Mouse (Mus musculus): ENCODE measurements around the gene Cacna1a. TPM values are rescaled to one million over a fixed set of nuclear protein-coding genes. Genes with fewer than 3 reads are reported as not detected.
"Not testable (repeated sequence)": the region's sequence is repeated elsewhere in the genome, so short reads cannot be mapped to it uniquely, and the experiment has no call there.

The Cacna1a gene
- total and polyA plus RNA-seq, 2 experiments from 2014 or later = 8.6 to 31.1 TPM

DNA sequence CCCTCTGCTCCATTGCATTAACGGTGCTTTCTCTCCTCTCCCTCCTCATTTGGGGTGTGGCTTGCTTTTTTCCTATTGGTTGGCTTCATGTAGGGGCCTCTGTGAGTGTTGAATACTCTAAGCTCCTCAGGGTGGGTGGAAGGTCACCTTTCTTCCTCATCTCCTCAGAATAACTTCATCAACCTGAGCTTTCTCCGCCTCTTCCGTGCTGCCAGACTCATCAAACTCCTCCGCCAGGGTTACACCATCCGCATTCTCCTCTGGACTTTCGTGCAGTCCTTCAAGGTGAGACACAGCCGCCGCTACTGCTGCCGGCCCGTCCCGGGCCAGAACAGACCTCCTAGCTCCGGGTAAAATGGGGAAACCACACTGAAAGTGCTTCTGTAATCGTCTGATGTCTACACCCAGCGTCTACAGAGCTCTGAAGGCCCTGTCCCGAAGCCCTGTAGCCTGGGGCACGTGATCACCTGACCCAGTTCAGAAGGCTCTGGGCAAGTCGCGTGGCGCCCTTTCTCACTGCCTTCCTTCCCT is 213.0 kb downstream of the Cacna1a start:
- H3K4me1 ChIP-seq (ENCODE audit: insufficient read depth) = peaks cover 7% of the 10 kb centered on the region; the same call in 1 of the 2 replicates
- ATAC-seq = peak; percentile 65; the same call in 1 of the 2 replicates
- H3K9me3 ChIP-seq (ENCODE audit: low read length) = no peaks in the 10 kb centered on the region
- peak overlapping the region; percentile 51 for H3K4me2 ChIP-seq (ENCODE audit: low read depth)
- H3K27ac ChIP-seq (ENCODE audit: low read depth, low read length) = no peak overlapping the region
- peak; percentile 27 for DNase-seq
- 12% methylated on average over 19 of the region's 19 CpGs for WGBS
- peak overlapping the region; percentile 10; the same call in 1 of the 2 replicates for H3K9ac ChIP-seq
- TF ChIP-seq CTCF (IDR thresholded peaks at IDR 0.05; ENCODE audit: low read depth) = no peak
- H3K4me3 ChIP-seq (ENCODE audit: low read depth, low read length) = peak overlapping the region; percentile 17
- no peaks in the 10 kb centered on the region; the same call in 1 of the 2 replicates for H3K36me3 ChIP-seq (ENCODE audit: insufficient read depth)
- H3K27me3 ChIP-seq (ENCODE audit: insufficient read depth, low read length) = no peaks in the 10 kb centered on the region

DNA sequence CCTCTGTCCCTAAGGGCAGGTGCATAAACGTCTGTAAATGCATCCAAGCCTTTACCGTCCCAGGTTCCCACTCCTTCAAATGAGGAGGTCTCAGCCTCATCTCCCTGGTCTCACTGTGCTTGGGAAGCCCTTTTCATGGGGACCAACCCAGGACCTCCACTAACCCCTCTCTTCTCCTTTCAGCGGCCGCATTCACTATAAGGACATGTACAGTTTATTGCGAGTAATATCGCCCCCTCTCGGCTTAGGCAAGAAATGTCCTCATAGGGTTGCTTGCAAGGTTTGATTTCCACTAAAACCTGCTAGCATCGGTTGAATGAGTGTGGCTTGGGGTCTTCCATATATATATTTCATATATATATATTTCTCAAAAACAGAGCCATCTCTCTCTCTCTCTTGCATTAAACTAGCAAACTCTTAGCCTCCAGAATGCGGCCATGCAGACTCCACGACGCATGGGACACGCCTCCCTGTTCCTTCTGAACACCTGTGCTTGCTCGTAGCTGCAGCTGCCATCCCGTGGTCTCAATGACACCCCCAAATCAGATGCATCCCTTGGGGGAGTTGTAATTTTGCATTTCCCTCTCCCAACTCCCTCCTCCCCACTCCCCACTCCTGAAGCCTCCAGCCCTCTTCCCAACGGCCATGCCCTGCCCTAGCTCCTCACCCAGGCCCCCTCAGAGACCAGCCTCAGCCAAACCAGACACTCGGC is 226.4 kb downstream of the Cacna1a start:
- TF ChIP-seq CTCF (IDR thresholded peaks at IDR 0.05; ENCODE audit: low read depth) = peak; percentile 60
- ATAC-seq = 0 out of 2 replicates have a peak, but pooled peaks have one; percentile 11

DNA sequence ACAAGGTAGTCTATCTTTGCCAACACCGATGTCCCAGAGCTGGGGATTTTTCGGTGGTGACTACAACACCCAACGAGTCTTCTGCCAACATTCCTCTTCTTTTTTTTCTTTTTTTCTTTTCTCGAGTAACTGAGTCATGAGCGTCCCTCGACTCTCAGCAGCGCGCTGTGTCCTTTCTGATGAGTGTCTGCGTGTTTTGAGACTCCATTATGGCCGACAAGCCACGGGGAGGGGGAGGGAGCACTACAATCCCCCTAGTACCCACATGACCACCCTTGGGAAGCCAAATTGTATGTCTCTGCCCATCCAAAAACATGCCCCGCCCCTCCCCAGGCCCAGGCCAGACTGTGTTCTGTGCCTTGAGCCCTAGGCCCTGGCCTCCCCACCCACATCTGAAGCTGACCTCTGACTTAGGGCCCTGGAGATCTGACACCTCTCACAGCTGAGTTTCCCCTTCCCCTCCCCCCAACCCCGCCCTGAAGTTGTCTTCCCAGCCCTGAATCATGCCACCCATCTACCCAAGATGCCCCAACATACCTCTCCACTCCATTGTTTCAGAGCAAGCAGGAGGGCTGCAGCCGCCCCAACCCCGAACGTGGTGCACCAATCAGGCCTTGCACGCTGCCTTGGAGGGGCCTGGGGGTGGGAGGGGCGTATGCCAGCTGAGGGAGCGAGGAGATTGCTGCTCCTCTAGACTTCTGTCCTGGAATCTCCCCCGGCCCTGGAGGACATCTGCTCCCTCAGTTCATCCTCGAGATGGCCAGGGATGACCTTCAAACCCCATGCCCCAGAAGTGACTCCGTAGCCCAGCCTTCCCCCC is 227.6 kb downstream of the Cacna1a start:
- Histone ChIP-seq H3K36me3 (ENCODE audit: insufficient read depth) (peaks cover 15% of the 10 kb centered on the region), H3K27ac (ENCODE audit: low read depth, low read length) (no peak overlapping the region), H3K4me2 (ENCODE audit: low read depth) (no peak overlapping the region), H3K27me3 (ENCODE audit: insufficient read depth, low read length) (no peaks in the 10 kb centered on the region), H3K9ac (no peak overlapping the region), H3K4me1 (ENCODE audit: insufficient read depth) (no peaks in the 10 kb centered on the region), H3K4me3 (ENCODE audit: low read depth, low read length) (no peak overlapping the region), H3K9me3 (ENCODE audit: low read length) (no peaks in the 10 kb centered on the region)
- WGBS = 33% methylated on average over 22 of the region's 22 CpGs
- no peak for ATAC-seq
- no peak for DNase-seq
- TF ChIP-seq CTCF (IDR thresholded peaks at IDR 0.05; ENCODE audit: low read depth) = no peak

More for the DNA sequence above, 226.4 kb downstream of the Cacna1a start:
- Histone ChIP-seq H3K9me3 (ENCODE audit: low read length) (no peaks in the 10 kb centered on the region), H3K27me3 (ENCODE audit: insufficient read depth, low read length) (no peaks in the 10 kb centered on the region), H3K36me3 (ENCODE audit: insufficient read depth) (peaks cover 15% of the 10 kb centered on the region), H3K27ac (ENCODE audit: low read depth, low read length) (no peak overlapping the region), H3K4me2 (ENCODE audit: low read depth) (no peak overlapping the region), H3K4me3 (ENCODE audit: low read depth, low read length) (no peak overlapping the region), H3K4me1 (ENCODE audit: insufficient read depth) (no peaks in the 10 kb centered on the region), H3K9ac (no peak overlapping the region)
- 37% methylated on average over 16 of the region's 16 CpGs for WGBS
- peak; percentile 61 for DNase-seq

DNA sequence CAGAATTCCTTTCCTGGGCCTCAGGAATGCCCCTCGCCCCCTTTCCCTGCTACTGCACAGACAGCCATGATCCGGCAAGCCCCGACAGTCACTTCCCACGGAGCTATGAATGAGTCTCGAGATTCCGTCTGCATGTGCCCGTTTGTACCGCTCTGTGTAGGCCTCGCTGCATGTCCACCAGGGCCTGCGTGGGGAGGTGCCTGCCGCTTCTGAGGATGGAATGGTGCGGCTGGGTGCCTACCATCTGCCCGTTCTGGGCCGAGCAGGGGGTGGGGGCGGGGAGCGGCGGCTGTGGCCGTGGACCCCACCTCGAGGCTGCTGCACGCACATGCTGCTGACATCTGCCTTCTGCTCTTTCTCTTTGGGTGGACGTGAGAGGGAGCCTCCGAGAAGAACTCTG is 228.8 kb downstream of the Cacna1a start:
- no peak overlapping the region for H3K27ac ChIP-seq (ENCODE audit: low read depth, low read length)
- H3K9ac ChIP-seq = no peak overlapping the region
- ATAC-seq = peak; percentile 26

DNA sequence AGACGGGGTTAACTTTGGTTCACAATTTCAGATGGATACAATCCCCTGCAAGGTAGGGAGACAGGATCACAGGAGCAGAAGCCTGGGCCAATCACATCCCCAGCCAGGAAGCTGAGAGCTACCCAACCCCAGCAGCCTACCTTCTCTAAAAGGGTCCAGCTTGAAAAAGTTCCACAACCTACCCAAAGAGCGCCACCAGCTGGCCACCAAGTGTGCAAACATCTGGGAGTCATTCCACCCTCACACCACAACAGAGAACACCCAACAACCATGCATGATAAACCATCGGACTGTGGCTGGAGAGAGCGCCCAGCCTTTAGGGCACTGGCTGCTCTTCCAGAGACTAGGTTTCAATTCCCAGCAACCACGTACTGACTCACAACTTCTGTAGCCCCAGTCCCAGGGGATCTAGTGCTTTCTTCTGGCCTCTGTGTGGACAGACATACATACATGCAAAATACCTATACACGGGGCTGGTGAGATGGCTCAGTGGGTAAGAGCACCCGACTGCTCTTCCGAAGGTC is 232.9 kb downstream of the Cacna1a start:
- DNase-seq (no peak), ATAC-seq (no peak)
- no peaks in the 10 kb centered on the region for H3K9me3 ChIP-seq (ENCODE audit: low read length)

More for the DNA sequence above, 228.8 kb downstream of the Cacna1a start:
- Histone ChIP-seq H3K36me3 (ENCODE audit: insufficient read depth) (peaks cover 10% of the 10 kb centered on the region), H3K4me1 (ENCODE audit: insufficient read depth) (no peaks in the 10 kb centered on the region), H3K27me3 (ENCODE audit: insufficient read depth, low read length) (no peaks in the 10 kb centered on the region), H3K9me3 (ENCODE audit: low read length) (no peaks in the 10 kb centered on the region), H3K4me3 (ENCODE audit: low read depth, low read length) (no peak overlapping the region), H3K4me2 (ENCODE audit: low read depth) (no peak overlapping the region)
- 50% methylated on average over 22 of the region's 22 CpGs for WGBS
- DNase-seq = no peak
- no peak for TF ChIP-seq CTCF (IDR thresholded peaks at IDR 0.05; ENCODE audit: low read depth)

DNA sequence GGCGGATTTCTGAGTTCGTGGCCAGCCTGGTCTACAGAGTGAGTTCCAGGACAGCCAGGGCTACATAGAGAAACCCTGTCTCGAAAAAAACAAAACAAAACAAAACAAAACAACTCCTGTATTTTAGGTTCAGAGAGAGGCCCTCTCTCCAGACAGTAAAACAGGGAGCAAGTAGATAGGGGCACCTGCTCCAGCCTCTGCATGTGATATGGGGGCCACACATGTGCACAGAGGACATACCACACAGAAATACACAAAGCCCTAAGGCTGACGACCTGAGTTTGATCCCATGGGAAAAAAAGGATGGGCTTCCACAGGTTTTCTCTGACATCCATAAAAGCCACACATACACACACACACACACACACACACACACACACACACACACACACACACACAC is 235.2 kb downstream of the Cacna1a start:
- WGBS = 79% methylated on average over 4 of the region's 4 CpGs
- H3K36me3 ChIP-seq (ENCODE audit: insufficient read depth); H3K4me1 ChIP-seq (ENCODE audit: insufficient read depth); H3K4me2 ChIP-seq (ENCODE audit: low read depth); ATAC-seq; H3K4me3 ChIP-seq (ENCODE audit: low read depth, low read length); H3K27me3 ChIP-seq (ENCODE audit: insufficient read depth, low read length); H3K9ac ChIP-seq; H3K9me3 ChIP-seq (ENCODE audit: low read length); DNase-seq; H3K27ac ChIP-seq (ENCODE audit: low read depth, low read length): not testable (repeated sequence)

More for the DNA sequence above, 232.9 kb downstream of the Cacna1a start:
- no peak overlapping the region for H3K4me3 ChIP-seq (ENCODE audit: low read depth, low read length)
- TF ChIP-seq CTCF (IDR thresholded peaks at IDR 0.05; ENCODE audit: low read depth) = 0 out of 2 replicates have a peak, but pooled peaks have one; percentile 11
- 79% methylated on average over 8 of the region's 8 CpGs for WGBS
- H3K4me2 ChIP-seq (ENCODE audit: low read depth) = no peak overlapping the region
- no peaks in the 10 kb centered on the region for H3K4me1 ChIP-seq (ENCODE audit: insufficient read depth)
- H3K27ac ChIP-seq (ENCODE audit: low read depth, low read length) = no peak overlapping the region
- H3K9ac ChIP-seq = no peak overlapping the region
- no peaks in the 10 kb centered on the region for H3K27me3 ChIP-seq (ENCODE audit: insufficient read depth, low read length)
- H3K36me3 ChIP-seq (ENCODE audit: insufficient read depth) = peaks cover 5% of the 10 kb centered on the region; the same call in 1 of the 2 replicates
